Mouse (Mus musculus) CD4-positive helper T cell, adult 2 months (primary cell): Measurements from ENCODE around the gene Cd247.

ENCODE experiments used
- DNase-seq: peaks from one replicate; pipeline ENCODE4 v3.0.0-alpha.2; 2012; ENCODE audit warnings: low read depth, missing footprints, low spot score

Gene Cd247

GRCm38 (mm10) chr1:165909471-165909870, 121.0 kb downstream of the Cd247 start:
- DNase-seq: no peak

- DNase-seq: no peak
Measured at GRCm38 (mm10) chr1:165913720-165914415, 125.4 kb downstream of the Cd247 start.

GRCm38 (mm10) chr1:165914416-165914801, 125.9 kb downstream of the Cd247 start:
- no peak for DNase-seq

- DNase-seq: no peak
Measured at GRCm38 (mm10) chr1:165921026-165921425, 132.5 kb downstream of the Cd247 start.

- DNase-seq: no peak
Measured at GRCm38 (mm10) chr1:165922488-165922887, 134.0 kb downstream of the Cd247 start.

- DNase-seq: no peak
Measured at GRCm38 (mm10) chr1:165925207-165925606, 136.7 kb downstream of the Cd247 start.
